Mouse (Mus musculus) neural tube, embryonic 10.5 days (tissue): ENCODE results near the gene Zbtb16.

Experiments used
- DNase-seq: peaks from one replicate; pipeline ENCODE4 v3.0.0-alpha.2; 2017; ENCODE audit warnings: low spot score; ENCODE audit errors: extremely low spot score

The Zbtb16 gene

DNA sequence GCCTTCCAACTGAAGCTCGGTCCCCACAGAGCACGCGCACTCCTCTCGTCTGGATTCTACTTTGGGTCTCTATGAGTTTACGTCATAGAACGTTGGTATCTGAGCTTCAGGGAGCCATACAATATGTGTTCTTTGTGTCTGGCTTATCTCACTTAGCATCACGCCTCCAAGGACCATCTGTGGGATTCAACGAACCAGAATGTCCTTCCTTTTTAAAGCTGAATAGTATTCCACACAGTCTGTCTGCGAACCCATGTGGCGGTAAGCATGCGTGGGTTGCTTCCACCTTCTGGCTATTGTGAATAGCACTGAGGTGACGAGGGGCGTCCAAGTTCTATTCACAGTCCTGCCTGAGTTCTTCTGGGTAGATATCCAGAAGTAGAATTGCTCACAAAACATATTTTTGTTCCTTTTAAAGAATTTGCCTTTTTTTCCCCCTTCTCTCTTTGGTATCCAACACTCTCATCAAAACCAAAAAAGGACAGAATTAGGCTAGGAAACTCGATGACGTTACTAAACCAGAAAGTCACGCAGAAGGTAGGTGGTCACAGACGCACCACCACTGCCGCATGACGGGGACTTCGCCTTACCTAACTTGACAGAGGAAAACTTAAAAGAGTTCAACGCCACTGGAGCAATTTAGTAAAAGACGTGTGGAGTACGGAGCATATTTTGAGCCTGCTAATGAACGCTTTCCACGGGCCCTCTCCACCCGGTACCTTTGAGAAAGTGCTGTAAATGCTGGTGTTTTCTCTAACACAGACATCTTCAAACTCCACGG is 32.4 kb downstream of the Zbtb16 start:
- no peak for DNase-seq

DNA sequence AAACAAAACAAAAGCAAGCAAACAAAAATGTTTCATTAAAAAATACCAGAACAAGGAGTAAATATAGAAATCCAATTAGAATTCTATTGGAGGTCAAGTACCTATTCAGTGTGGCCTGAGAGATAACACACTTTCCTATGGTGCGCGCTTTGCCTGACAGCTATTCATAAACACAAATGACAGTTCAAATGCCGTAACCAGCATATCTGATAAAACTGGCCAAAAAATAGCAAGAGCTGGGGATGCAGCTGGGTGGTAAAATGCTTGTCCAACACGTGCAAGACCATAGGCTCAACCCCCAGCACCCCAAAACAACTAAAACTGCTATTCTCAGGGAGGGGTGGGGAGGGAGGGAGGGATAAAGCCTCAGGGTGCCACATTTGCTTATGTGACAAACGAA is 33.6 kb downstream of the Zbtb16 start:
- DNase-seq: no peak

DNA sequence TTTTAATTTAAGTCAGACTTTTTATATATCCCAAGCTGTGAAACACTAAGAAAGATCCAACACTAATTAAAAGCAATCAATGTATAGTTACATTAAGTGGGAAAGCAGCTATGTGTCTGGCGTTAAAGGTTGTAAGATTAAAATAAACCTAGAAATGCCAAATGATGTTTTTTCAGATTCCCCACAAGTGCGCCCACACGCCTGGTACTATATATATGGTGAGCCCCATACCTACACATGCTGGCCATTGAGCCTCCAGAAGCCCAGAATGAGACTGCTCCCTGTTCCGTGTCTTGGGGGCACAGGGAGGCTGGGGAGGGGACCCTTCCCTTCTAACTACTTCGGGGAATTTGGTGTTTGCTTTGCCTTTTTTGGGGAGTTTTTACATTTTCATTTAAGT is 34.7 kb downstream of the Zbtb16 start:
- DNase-seq: no peak

DNA sequence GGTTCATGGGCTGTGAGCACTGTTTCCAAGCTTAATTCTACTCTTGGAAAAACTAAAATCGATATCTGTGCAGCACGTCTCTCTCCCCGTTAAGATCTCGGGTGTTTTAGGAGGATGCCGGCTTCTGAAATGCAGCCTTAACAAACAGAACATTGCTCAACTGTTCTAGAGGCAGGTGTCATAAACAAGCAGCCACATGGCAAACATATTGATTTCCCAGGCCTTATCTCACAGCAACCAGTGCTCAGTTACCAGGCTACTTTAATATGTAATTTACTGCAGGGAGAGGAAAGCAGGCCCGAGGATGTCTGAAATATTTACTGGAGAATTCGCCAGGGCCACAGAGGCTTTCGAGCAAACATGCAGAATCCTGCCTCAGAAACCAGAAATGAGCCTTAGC is 35.4 kb downstream of the Zbtb16 start:
- no peak for DNase-seq

DNA sequence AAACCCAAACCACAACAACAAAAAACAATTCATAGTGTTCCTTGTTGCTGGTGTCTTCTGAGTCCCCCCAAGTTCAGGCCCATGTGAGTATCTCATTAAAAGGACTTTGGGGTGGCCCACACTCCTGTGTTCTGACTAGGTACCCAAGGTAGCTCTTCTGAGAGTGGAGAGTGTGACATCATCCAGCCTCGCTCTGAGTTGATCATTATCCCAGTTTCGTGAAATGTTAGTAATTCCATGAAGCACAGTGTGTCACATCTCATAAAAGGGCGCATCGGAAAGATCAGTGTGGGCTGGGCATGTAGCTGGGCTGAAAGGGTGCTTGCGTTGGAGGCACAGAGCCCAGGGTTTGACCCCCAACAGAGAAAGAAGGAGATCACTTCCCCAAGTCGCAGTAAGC is 38.0 kb downstream of the Zbtb16 start:
- no peak for DNase-seq

DNA sequence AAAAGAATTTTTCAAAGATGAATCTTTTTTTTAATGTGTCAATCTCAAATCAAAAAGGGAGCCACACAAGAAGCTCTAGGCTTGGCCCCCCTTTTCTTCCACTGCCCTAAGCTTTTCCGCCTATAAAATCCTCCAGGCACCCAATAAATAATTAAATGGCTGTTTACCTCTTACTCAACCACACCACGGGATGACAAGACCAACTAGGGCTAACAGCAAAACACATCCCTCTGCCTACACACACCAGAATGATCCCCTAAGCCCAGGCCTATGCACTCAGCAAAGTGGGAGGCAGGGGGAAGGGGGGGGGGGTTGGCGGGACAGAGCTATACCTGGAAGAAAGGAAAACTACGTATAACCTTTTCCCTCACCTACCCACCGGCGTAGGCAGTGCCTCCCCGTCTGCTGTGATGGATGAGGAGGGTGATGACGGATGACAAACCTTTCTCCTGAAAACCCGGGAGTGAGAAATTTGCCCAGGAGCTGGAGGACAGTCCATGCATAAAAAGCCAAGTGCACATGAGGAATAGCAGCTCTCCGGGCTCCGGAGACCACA is 39.7 kb downstream of the Zbtb16 start:
- no peak for DNase-seq

DNA sequence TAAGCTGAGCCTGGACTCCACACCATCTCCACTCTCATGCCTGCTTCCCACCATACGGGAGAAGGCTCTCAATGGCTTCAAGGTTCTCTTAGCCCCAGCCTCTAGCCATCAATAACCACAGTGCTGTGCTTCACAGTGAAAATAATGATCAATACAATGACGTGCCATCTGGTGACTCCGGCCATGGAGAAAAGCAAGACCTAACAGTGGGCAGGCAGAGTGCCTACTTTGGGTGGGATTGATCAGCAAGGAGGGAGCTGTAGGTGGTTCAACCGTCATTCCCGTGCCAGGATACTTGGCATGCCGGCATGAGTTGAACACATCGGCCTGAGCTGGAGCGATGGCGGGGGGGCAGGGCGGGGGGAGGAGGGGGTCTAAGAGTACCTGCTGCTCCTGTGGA is 40.3 kb downstream of the Zbtb16 start:
- no peak for DNase-seq

DNA sequence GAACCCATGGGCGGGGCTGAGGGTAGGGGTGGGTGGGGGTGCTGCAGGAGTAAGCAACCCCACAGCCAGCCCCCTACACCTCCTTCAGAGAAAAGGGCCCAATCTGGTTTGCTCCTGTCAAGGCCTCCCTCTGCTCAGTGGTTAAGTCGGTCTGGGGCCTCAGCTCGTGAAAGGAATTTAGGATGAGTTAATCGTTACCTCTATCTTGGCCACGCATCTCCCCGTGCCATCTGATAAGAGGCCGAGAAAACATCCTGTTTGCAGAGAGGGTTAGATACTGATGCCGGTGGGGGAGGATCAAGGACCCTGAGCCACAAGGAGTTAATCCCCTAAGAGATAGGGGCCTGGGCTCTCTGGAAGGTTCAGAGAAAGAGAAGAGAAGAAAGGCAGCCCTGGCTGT is 40.9 kb downstream of the Zbtb16 start:
- no peak for DNase-seq

DNA sequence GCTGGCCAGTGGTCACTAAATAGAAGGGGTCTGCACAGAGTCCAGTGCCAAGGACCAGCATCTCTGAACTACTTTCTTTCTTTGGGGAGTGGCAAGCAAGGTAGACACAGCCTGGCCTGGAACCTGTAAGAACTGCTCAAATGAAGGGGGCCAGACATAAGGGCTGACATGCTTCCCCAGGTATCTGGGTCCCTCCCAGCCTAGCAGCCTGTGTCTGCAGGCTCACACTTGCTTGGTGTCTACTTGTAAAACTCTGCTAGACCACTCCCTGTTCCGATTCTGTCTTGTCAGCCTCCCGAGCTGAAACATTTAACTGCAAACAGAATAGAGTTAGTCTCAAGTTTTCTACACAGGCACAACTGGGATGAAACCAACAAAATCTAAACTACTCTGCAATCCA is 41.6 kb downstream of the Zbtb16 start:
- DNase-seq: no peak

DNA sequence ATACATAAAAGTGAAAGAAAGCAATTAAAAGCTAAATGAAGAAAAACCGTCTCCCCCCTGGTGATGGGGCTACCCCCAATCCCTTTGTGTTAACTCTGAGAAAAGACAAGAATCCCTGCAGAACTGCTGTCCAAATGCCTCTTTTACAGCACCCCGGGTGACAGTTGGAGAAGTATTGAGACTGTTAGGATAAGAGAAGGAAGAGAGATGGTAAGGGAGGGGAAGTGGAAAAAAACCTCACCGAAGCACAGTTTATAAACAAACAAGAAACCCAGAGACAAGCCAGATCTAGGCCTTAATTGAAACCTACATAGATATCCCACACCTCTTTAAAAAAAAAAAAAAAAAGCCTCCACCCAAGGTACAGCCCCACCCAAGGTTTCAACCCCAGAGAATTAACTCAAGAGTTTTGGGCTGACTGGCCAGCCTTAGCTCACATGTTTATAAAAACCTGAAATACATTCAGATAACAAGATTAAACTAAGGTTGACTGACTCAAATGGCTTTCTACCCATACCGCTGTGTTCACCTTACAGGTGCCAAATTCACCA is 42.3 kb downstream of the Zbtb16 start:
- no peak for DNase-seq

DNA sequence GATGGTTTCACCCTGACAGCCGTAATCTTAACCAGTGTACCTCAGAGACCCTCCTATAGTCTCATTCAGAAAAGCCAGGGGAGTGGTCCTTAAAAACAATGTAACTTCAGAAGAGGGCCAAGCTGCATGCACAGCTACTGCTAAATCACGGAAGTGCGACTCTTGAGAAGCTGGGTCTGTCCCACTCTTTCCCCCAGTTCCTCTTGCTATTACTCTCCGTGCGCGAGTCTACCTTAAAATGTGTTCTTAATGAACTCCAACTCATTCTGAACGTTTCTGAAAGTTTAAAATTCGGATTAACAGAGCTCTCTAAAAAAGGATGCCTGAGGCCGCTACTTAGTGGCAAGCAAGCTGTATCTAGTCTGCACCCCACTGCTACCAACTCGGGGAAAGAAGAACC is 45.4 kb downstream of the Zbtb16 start:
- DNase-seq: no peak

DNA sequence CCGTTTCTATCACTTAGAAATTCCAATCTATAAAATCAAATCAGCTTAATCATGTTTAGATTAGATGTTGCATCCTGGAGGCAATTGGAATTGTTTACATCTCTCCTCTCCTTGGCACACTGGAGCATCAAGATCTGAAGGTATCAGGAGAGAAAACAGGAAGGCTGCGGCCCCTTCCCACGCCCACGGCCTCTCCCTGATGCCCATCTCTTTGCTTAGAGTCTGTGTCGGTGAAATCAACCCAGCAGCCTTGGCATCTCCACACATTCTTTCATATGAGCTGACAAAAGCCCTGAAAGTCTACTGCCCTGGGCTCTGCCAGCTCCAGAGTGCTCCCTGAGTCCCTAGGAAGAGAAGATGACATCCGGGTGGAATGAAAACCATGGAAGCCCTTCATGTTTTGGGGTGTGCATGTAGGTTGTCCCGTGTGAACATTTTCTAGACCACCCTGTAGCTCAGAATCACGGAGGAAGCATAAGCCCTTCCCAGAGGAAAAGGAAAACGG is 48.1 kb downstream of the Zbtb16 start:
- no peak for DNase-seq

DNA sequence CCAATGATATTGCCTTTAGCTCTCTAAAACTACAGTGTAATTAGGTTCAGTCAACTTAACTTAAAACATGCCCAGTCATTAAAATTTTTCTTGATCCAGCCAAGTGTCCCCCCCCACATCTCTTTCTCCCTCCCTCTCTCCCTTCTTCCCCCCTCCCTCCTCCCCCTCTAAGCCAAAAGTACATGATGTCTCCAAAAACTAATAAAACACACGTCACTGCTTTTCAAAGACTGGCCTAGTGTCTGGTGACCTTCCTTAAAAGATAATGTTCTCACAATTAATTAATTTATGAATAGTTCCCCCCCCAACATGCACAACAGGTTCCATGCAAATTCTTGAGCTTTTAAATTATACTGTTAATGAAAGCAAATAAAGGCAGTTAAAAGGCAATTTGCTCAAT is 48.7 kb downstream of the Zbtb16 start:
- no peak for DNase-seq

DNA sequence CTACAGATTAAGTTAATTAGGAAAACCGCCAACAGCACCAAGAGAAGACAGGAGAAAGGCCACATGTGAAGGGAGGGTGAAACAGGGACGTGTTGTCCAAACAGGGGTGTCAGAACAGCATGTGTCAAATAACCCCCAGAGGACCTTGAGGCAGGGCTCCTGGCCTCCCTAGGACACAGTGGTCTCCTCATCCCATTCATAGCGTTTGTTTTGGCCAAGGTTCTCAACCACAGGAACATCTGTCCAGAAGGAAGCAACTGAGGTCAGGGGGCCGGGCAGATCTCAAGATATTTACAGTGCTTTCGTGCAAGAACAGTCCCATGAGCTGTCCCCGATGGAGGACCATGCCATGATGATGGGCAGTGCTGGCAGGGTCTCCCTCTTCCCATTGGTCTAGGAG is 49.2 kb downstream of the Zbtb16 start:
- no peak for DNase-seq

DNA sequence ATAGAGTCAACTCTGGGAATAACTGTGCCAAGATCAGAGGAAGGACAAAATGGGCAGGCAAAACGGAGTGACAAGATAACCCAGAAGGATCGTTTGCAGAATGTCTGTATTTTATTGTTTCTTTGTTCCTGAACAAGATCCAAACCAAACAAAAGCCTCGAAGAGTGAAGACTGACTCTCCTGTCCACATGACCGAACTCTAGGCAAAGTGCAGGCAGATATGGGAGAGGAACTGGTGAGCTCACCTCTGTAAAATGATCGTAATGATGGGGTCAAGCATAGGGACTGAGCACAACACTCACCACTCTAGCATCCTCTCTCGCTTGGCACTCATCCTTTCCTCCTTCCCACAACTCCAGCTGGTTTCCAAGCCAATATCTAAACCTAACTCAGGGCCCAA is 51.1 kb downstream of the Zbtb16 start:
- DNase-seq: no peak

DNA sequence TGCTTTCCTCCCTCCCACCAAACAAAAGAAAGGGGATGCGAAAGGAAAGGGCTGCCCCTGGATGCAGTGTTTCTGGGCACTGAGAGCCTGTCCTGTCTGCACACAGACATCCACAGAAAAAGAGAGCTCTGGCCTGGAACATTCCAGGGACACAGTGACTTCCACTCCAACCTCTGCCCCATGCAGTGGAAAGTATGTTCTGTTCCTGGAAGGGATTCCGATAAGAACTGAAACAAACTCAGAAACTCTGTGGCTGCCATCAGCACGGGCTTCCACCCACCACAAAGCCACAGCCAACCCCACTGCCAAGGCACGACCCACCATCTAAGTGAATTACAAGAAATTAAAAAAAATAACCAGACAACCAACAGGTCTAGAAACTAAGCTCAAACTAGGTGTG is 52.7 kb downstream of the Zbtb16 start:
- no peak for DNase-seq

DNA sequence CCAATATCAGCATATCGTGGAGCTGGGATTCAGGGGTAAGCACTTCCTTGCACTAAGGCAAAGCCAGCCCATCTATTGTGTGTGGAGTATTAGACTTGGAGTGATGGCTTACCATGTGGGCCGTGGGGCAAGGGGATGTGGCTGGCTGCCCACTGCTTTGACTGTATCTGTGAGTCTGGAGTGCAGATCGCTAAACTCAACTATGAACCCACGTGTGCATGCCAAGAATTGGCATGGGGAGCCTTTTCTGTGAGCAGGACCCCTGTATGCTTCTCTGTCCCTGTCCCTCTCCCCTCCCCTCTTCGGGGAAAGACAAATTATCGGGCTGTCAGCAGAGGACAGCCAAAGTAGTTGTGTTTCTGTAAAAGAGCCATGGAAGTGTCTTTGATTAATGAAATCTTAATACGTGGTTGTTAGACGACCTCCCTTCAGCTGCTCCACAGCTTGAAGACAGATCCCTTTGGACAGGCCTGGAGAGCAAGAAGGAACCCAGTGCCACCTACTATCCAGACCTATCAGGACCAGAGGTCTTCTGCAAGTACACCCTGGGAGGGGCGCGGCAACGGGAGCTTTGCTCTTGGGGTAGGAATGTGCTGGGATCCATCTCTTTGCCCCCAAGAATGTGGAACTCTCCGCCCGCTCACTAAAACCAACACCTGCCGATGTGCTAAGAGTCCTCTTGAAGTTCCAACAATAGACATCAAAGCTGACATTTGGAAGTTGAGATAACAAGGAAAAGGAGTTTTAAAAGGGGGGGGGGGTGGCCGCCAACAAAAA is 53.5 kb downstream of the Zbtb16 start:
- DNase-seq: no peak

DNA sequence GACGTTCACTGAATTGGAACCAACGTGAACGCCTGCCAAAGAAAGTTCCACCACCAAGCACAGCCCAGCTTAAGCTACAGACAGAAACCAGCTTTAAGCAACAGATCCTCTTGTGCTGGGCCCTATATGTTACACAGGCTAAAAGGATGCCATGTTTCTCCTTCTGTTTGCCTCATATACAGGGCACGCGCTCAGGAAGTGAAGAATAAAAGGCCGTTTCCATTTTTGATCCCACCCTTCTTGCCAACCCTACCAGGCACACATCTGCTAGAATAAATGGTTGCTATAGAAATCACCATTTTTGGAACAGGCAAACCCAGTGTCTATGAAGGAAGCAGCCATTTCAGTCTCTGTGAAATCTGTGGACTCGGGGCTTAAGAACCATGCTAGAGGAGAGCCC is 59.8 kb downstream of the Zbtb16 start:
- no peak for DNase-seq

DNA sequence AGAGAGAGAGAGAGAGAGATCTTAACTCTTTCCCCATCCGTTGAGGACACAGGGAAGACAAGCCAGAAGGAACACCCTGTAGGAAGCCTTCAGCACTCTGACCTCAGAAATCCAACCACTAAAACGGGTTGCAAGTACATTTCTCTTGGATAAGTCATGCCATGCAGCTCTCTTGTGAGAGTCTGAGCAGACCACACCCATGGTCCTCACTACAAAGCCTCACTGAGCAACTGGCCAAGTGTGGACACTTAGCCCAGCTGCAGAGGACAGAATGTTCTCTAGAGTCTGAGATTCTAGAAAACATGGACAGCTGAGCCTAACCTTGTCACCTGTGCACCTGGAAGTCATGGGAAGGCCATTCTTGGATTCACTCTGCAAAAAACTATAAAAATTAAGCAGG is 60.5 kb downstream of the Zbtb16 start:
- DNase-seq: no peak

DNA sequence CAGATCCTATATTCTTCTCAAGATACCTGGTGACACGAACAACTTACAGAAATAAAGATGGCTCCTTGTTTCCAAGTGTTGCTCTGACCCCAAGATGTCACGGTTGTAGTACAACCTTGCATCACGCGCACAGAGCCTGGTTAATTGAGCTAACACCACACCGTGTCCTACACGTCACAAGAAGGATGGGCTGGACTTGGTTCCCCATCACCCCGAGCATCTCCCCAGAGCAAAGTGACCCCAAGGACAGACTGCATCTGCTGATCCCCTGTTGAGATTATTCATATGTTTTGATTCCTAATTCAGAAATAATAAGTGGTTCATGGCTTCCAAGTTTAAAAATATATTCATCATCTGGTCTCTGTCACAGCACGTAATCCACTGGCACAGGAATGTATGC is 62.3 kb downstream of the Zbtb16 start:
- DNase-seq: no peak

DNA sequence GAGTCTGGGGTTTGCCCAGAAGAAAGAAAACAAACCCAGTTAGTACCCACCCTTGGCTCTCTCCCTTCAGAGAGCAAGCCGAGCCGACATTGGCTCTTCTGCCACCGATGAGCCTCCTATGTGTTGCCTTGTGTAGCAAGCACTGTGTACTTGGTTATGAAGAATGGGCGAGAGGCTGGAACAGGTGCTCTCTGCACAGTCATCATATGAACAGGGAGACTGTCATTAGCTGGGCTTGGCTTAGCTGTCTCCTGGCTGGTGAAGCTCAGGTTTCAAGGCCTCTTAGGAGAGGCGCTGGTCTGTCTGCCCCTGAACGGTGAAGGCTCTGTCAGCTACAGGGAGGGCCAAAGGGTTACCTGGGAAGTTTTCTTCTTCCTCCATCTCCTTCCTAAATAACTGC is 62.9 kb downstream of the Zbtb16 start:
- no peak for DNase-seq

DNA sequence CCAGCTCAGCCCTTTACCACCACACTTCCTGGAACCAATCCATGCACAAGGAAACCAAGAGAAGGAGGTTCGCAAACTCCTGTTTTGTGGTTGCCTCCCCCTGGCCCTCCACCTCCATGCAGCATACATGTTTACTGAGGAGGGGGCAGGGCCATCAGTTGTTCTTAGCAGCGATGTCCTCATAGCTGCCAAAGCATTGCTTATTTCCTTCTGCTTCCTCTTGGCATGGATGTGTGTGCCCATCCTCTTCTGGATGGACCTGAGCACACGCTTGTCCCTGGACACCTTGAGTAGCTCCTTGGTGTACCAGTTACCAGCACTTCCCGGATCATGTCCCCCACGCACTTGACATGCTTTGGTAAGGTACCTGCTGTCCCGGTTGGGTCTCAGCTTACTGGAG is 64.5 kb downstream of the Zbtb16 start:
- no peak for DNase-seq
